Mouse (Mus musculus) lung, postnatal 0 days (tissue): ENCODE data around the gene Prox1. TPM values are rescaled to one million over a fixed set of nuclear protein-coding genes. Genes with fewer than 3 reads are reported as not detected.

Experiments
- ATAC-seq: fragments of 200-750 bp; cut with Nextera tagmentation; 2 replicates; pipeline ENCODE4 v1.8.0; 2017; ENCODE audit warnings: moderate library complexity
- DNase-seq: peaks from one replicate; pipeline ENCODE4 v3.0.0-alpha.2; 2016; ENCODE audit warnings: low spot score
- H3K27ac ChIP-seq: fragments of 300-500 bp; sonication (generic); 2 replicates; pipeline ENCODE4 v1.5.1; 2014; ENCODE audit warnings: antibody characterized with exemption, mild to moderate bottlenecking, low read length, mixed read lengths
- H3K27me3 ChIP-seq: fragments of 300-500 bp; sonication (generic); replicated peaks from 2 replicates; pipeline ENCODE4 v1.6.1; 2014; ENCODE audit warnings: low read length, mixed read lengths; ENCODE audit not compliant: insufficient read depth
- H3K36me3 ChIP-seq: fragments of 300-500 bp; sonication (generic); 2 replicates; pipeline ENCODE4 v1.6.1; 2014; ENCODE audit warnings: low read length, mixed read lengths; ENCODE audit not compliant: insufficient read depth
- H3K4me1 ChIP-seq: fragments of 300-500 bp; sonication (generic); 2 replicates; pipeline ENCODE4 v1.6.1; 2014; ENCODE audit warnings: antibody characterized with exemption, low read depth, low read length, mixed read lengths; ENCODE audit not compliant: insufficient read depth
- H3K4me2 ChIP-seq: fragments of 300-500 bp; sonication (generic); replicated peaks from 2 replicates; pipeline ENCODE4 v1.6.1; 2014; ENCODE audit warnings: low read depth, mild to moderate bottlenecking, low read length, moderate library complexity, mixed read lengths
- H3K4me3 ChIP-seq: fragments of 300-500 bp; sonication (generic); 2 replicates; pipeline ENCODE4 v1.5.1; 2014; ENCODE audit warnings: low read depth, low read length
- H3K9ac ChIP-seq: fragments of 300-500 bp; sonication (generic); replicated peaks from 2 replicates; pipeline ENCODE4 v1.6.1; 2014; ENCODE audit warnings: low read depth, mild to moderate bottlenecking
- H3K9me3 ChIP-seq: fragments of 300-500 bp; sonication (generic); 2 replicates; pipeline ENCODE4 v1.6.1; 2016; ENCODE audit warnings: low read length, mixed read lengths
- CTCF ChIP-seq: IDR thresholded peaks from 2 replicates; pipeline ENCODE4 v1.5.1; 2016; ENCODE audit warnings: antibody characterized with exemption, mild to moderate bottlenecking
- EP300 ChIP-seq: IDR thresholded peaks from 2 replicates; pipeline ENCODE4 v1.6.1; 2016; ENCODE audit warnings: antibody characterized with exemption, mild to moderate bottlenecking, control low read depth
- WGBS: fragments of 180-500 bp; shearing (Covaris S2); extraction: QIAGEN DNeasy Blood & Tissue Kit; methylation state at CpG from one replicate; pipeline ENCODE4 v1.1.7; 2014; 5-methylcytosine and 5-hydroxymethylcytosine counted together
- polyA plus RNA-seq: library from polyadenylated mRNA; unstranded; fragments of >200 nt; fragmentation: Nextera tagmentation; extraction: Ambion mirVana; gene quantifications from 2 replicates; pipeline ENCODE4 v1.2.1, GENCODE M21; 2015

The Prox1 gene
- polyA plus RNA-seq, 1 experiment from 2014 or later = 1.1 TPM

DNA sequence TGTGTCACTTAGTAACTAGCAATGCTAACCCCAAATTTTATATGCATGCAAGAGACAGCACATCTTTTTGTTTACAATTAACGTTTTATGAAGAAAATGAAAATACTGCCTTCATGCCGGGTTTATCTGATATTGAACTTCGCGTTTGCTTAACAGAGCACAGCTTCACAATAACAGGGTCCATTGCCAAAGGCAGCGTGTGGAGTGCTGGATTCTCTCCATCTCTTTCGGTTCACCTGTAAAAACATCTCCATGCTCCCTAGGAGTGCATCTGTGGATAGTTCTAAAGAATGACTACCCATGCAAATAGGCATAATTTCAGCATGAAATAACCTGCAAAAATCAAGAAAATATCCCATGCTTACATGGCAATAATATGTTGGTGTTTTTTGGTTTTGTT is 7.0 kb downstream of the Prox1 start:
- ATAC-seq = no peak
- Histone ChIP-seq H3K9me3 (no peaks in the 10 kb centered on the region), H3K36me3 (no peaks in the 10 kb centered on the region), H3K27me3 (peaks cover 11% of the 10 kb centered on the region), H3K4me3 (no peak overlapping the region), H3K4me1 (no peaks in the 10 kb centered on the region), H3K27ac (no peak overlapping the region), H3K4me2 (no peak overlapping the region), H3K9ac (no peak overlapping the region)
- WGBS = 79% methylated on average over 6 of the region's 6 CpGs
- TF ChIP-seq CTCF (no peak), EP300 (no peak)
- DNase-seq = no peak

GRCm38 (mm10) chr1:190161708-190162465 is 8.6 kb downstream of the Prox1 start:
- H3K4me1 ChIP-seq = no peaks in the 10 kb centered on the region
- no peak for TF ChIP-seq EP300
- TF ChIP-seq CTCF = no peak
- H3K27me3 ChIP-seq = peaks cover 6% of the 10 kb centered on the region
- peak overlapping the region; percentile 34 for H3K4me2 ChIP-seq
- 61% methylated on average over 19 of the region's 19 CpGs for WGBS
- H3K4me3 ChIP-seq = 0 out of 2 replicates have a peak overlapping the region, but pooled peaks have one; percentile 6
- no peaks in the 10 kb centered on the region for H3K9me3 ChIP-seq
- DNase-seq (peak; percentile 74), ATAC-seq (peak; percentile 80)
- no peaks in the 10 kb centered on the region for H3K36me3 ChIP-seq
- H3K9ac ChIP-seq = no peak overlapping the region
- H3K27ac ChIP-seq = peak overlapping the region; percentile 43; the same call in 1 of the 2 replicates

DNA sequence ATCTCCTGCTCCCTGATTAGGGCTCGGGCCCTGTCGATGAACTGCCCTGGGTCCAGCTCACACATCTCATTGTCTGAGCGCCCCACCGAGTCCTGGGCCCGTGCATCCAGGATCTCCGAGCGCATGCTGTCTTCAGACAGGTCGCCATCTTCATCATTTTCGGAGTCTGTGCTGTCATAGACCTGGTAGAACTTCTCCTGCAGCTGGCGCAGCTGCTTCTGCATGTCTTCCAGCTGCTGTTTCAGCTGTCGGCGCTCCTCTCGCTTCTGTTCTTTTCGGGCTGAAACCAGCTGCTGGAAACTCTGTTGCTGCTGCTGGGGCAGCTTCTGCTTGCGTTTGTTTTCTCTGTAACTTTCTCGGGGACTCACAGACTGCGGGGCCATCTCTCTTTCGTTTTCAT is 9.2 kb downstream of the Prox1 start:
- DNase-seq (peak; percentile 51), ATAC-seq (peak; percentile 48; the same call in 1 of the 2 replicates)
- no peaks in the 10 kb centered on the region for H3K4me1 ChIP-seq
- H3K9me3 ChIP-seq = no peaks in the 10 kb centered on the region
- no peaks in the 10 kb centered on the region for H3K36me3 ChIP-seq
- H3K27me3 ChIP-seq = peaks cover 6% of the 10 kb centered on the region
- 48% methylated on average over 18 of the region's 18 CpGs for WGBS
- H3K9ac ChIP-seq = no peak overlapping the region
- H3K4me2 ChIP-seq = peak overlapping the region; percentile 34
- H3K27ac ChIP-seq = peak overlapping the region; percentile 43; the same call in 1 of the 2 replicates
- TF ChIP-seq EP300 = no peak
- TF ChIP-seq CTCF = no peak
- H3K4me3 ChIP-seq = 0 out of 2 replicates have a peak overlapping the region, but pooled peaks have one; percentile 6

DNA sequence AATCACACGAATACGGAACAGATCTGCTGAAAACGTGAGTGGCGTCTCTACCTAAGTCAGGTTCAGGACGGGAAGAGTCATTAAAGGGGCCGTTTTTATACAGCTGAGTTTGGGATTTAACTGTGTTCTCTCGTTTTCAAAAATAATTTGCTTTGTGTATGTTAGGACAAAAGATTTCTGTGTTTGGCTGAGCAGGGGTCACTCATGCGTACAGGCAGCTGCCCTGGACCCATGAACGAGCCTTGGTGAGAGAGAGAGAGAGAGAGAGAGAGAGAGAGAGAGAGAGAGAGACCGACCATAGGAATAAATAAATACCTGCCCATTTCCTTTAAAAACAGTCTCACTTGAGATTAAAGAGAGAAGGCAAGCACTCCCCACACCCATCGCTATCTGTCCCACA is 11.1 kb downstream of the Prox1 start:
- Histone ChIP-seq H3K9ac (no peak overlapping the region), H3K4me2 (no peak overlapping the region), H3K4me1 (no peaks in the 10 kb centered on the region), H3K9me3 (no peaks in the 10 kb centered on the region), H3K36me3 (no peaks in the 10 kb centered on the region), H3K27me3 (no peaks in the 10 kb centered on the region; the same call in 1 of the 2 replicates), H3K4me3 (no peak overlapping the region), H3K27ac (no peak overlapping the region)
- DNase-seq (no peak), ATAC-seq (no peak)
- WGBS = 73% methylated on average over 11 of the region's 11 CpGs
- TF ChIP-seq CTCF (no peak), EP300 (no peak)

- H3K27ac ChIP-seq = no peak overlapping the region
- TF ChIP-seq EP300 = no peak
- TF ChIP-seq CTCF = no peak
- H3K36me3 ChIP-seq = no peaks in the 10 kb centered on the region
- no peaks in the 10 kb centered on the region for H3K27me3 ChIP-seq
- WGBS = 10% methylated on average over 8 of the region's 8 CpGs
- peak; percentile 68 for ATAC-seq
- no peak overlapping the region for H3K4me2 ChIP-seq
- H3K9ac ChIP-seq = no peak overlapping the region
- H3K4me3 ChIP-seq = no peak overlapping the region
- peak; percentile 52 for DNase-seq
- H3K4me1 ChIP-seq = no peaks in the 10 kb centered on the region
- H3K9me3 ChIP-seq = no peaks in the 10 kb centered on the region
Measured at GRCm38 (mm10) chr1:190155751-190156150, 14.8 kb downstream of the Prox1 start.

DNA sequence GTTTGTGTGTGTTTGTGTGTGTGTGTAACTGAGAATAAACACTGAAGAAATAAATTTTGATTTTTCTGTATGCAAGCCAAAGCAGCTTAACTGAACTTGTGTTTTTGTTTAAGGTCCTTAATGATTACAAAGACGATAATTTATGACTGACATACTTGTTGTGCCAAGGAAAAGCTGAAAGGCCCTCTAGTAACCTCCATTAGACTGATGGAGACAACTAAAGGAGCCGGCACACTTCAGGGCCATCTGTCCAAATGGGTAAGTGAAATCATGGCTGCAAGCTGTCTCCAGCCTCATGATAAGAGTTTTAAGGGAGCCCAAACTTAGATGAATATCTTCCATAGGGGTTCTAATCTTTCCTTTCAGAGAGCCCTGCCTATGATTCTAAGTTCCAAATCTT is 15.5 kb downstream of the Prox1 start:
- Histone ChIP-seq H3K27ac (no peak overlapping the region), H3K4me3 (no peak overlapping the region), H3K9me3 (no peaks in the 10 kb centered on the region), H3K9ac (no peak overlapping the region), H3K4me1 (no peaks in the 10 kb centered on the region), H3K27me3 (no peaks in the 10 kb centered on the region), H3K4me2 (no peak overlapping the region), H3K36me3 (no peaks in the 10 kb centered on the region)
- TF ChIP-seq CTCF (no peak), EP300 (no peak)
- 33% methylated on average over 2 of the region's 2 CpGs for WGBS
- DNase-seq (no peak), ATAC-seq (no peak)
